Mouse (Mus musculus) layer of hippocampus, adult 2 months (tissue): ENCODE data around the gene Olfr78. TPM values are rescaled to one million over a fixed set of nuclear protein-coding genes. Genes with fewer than 3 reads are reported as not detected.

Experiments
- DNase-seq, 2 experiments: peaks; one replicate each; pipeline ENCODE4 v3.0.0; 2022; ENCODE audit warnings: low spot score in 2 of 2
- H3K27ac ChIP-seq: fragments of 200-600 bp; 2 replicates; pipeline ENCODE4 v1.8.1; 2022
- H3K4me3 ChIP-seq: fragments of 200-600 bp; 2 replicates; pipeline ENCODE4 v1.8.1; 2022; ENCODE audit warnings: mild to moderate bottlenecking
- CTCF ChIP-seq: fragments of 200-600 bp; conservative IDR thresholded peaks from 2 replicates; pipeline ENCODE4 v1.8.1; 2022; ENCODE audit warnings: antibody characterized with exemption, mild to moderate bottlenecking, moderate library complexity
- long read RNA-seq, 2 experiments: library from polyadenylated mRNA; stranded (forward); transcript quantifications; one replicate each; pipeline ENCODE4 v2.0.0; 2021; ENCODE audit warnings: borderline mapping rate in 2 of 2
- total RNA-seq, 2 experiments: library from RNA; stranded (reverse); gene quantifications; 2 replicates each; pipeline ENCODE4 v1.2.3; 2021

The Olfr78 gene
- under 1 TPM; 0.25 to 0.36 TPM for total RNA-seq
- long read RNA-seq, experiment 1, partial matches to known transcripts: 0 of 1 reads
- long read RNA-seq, experiment 1, other reads (novel, unspliced or antisense): 0 of 1 reads
- long read RNA-seq, experiment 2: 0 reads

- DNase-seq: no peak
- Histone ChIP-seq H3K4me3 (no peak within 1 kb of the TSS), H3K27ac (no peak within 1 kb of the TSS)
- no peak for TF ChIP-seq CTCF
Measured at GRCm38 (mm10) chr7:102759266-102759665, at the start of gene Olfr78, which contains the start of gene Olfr560. Gene Olfr78 (minus strand): TSS chr7:102759471. Gene Olfr560 (minus strand): TSS chr7:102759366.

GRCm38 (mm10) chr7:102803180-102803579 is 43.9 kb upstream of the Olfr78 start, which contains the start of gene Olfr564:
Gene Olfr564 (plus strand): TSS chr7:102803480.
- H3K4me3 ChIP-seq: no peak within 1 kb of the TSS
- no peak for TF ChIP-seq CTCF
- DNase-seq: no peak
- no peak within 1 kb of the TSS for H3K27ac ChIP-seq

GRCm38 (mm10) chr7:102770921-102771320 is 11.7 kb upstream of the Olfr78 start, which contains the start of gene Olfr561:
Gene Olfr561 (plus strand): TSS chr7:102771221.
- Histone ChIP-seq H3K4me3 (no peak within 1 kb of the TSS), H3K27ac (no peak within 1 kb of the TSS)
- DNase-seq: no peak
- TF ChIP-seq CTCF: no peak

- no peak for DNase-seq
- Histone ChIP-seq H3K4me3 (no peak overlapping the region), H3K27ac (no peak overlapping the region)
- peak; percentile 54 for TF ChIP-seq CTCF
Measured at GRCm38 (mm10) chr7:102752086-102752485, 7.2 kb downstream of the Olfr78 start.

- Histone ChIP-seq H3K27ac (no peak overlapping the region), H3K4me3 (no peak overlapping the region)
- DNase-seq: no peak
- TF ChIP-seq CTCF: no peak
Measured at GRCm38 (mm10) chr7:102737705-102738104, 21.6 kb downstream of the Olfr78 start.

- Histone ChIP-seq H3K27ac (no peak overlapping the region), H3K4me3 (no peak overlapping the region)
- DNase-seq: no peak
- no peak for TF ChIP-seq CTCF
Measured at GRCm38 (mm10) chr7:102733793-102734192, 25.5 kb downstream of the Olfr78 start.

GRCm38 (mm10) chr7:102727391-102727790 is 31.9 kb downstream of the Olfr78 start, which contains the start of gene Olfr559:
Gene Olfr559 (minus strand): TSS chr7:102727491.
- DNase-seq: no peak
- TF ChIP-seq CTCF: no peak
- Histone ChIP-seq H3K27ac (no peak within 1 kb of the TSS), H3K4me3 (no peak within 1 kb of the TSS)

GRCm38 (mm10) chr7:102718970-102719369 is 40.3 kb downstream of the Olfr78 start, which contains the start of gene Olfr33:
Gene Olfr33 (minus strand): TSS chr7:102719070.
- no peak within 1 kb of the TSS for H3K4me3 ChIP-seq
- no peak for TF ChIP-seq CTCF

GRCm38 (mm10) chr7:102701915-102702314 is 57.4 kb downstream of the Olfr78 start, which contains the start of gene Olfr558:
Gene Olfr558 (plus strand): TSS chr7:102702215.
- TF ChIP-seq CTCF: no peak
- H3K4me3 ChIP-seq: no peak within 1 kb of the TSS
- DNase-seq: no peak
- no peak within 1 kb of the TSS for H3K27ac ChIP-seq

More at GRCm38 (mm10) chr7:102718970-102719369, 40.3 kb downstream of the Olfr78 start, which contains the start of gene Olfr33:
- no peak within 1 kb of the TSS for H3K27ac ChIP-seq
- no peak for DNase-seq

GRCm38 (mm10) chr7:102698461-102698860 is 60.8 kb downstream of the Olfr78 start:
- no peak overlapping the region for H3K27ac ChIP-seq
- DNase-seq: no peak
- no peak for TF ChIP-seq CTCF
- H3K4me3 ChIP-seq: no peak overlapping the region

- TF ChIP-seq CTCF: peak; percentile 93
- no peak within 1 kb of the TSS for H3K27ac ChIP-seq
- peak in 1 of 2 experiments; percentile 29 for DNase-seq
- H3K4me3 ChIP-seq: no peak within 1 kb of the TSS
Measured at GRCm38 (mm10) chr7:102695358-102696125, 63.7 kb downstream of the Olfr78 start, which contains the start of gene Olfr557. Gene Olfr557 (plus strand): TSS chr7:102695910.

Other genes with a start within 250 kb of the Olfr78 start
- gene Olfr547, start 224.7 kb downstream of the Olfr78 start, total RNA-seq: not detected
- not detected for gene Olfr548-ps1, start 218.6 kb downstream of the Olfr78 start, total RNA-seq
- gene Olfr549, start 209.6 kb downstream of the Olfr78 start, total RNA-seq: not detected
- 1 to 10 TPM; 3.0 to 5.1 TPM for gene Trim21, start 194.0 kb downstream of the Olfr78 start, total RNA-seq
- gene Olfr550, start 188.0 kb downstream of the Olfr78 start, total RNA-seq: 1 to 10 TPM; 1.9 TPM
- gene Olfr551, start 167.6 kb downstream of the Olfr78 start, total RNA-seq: not detected
- under 1 TPM; 0.15 to 0.28 TPM for gene Olfr552, start 161.7 kb downstream of the Olfr78 start, total RNA-seq
- not detected for gene Olfr553, start 141.3 kb downstream of the Olfr78 start, total RNA-seq
- not detected for gene Olfr554, start 121.0 kb downstream of the Olfr78 start, total RNA-seq
- gene Olfr555, start 100.6 kb downstream of the Olfr78 start, total RNA-seq: not detected
- not detected for gene Olfr556, start 94.6 kb downstream of the Olfr78 start, total RNA-seq
- gene Trim68, start 72.1 kb downstream of the Olfr78 start, total RNA-seq: 1 to 10 TPM; 7.1 to 7.2 TPM
- not detected for gene Olfr557, start 63.6 kb downstream of the Olfr78 start, total RNA-seq
- under 1 TPM; 0.15 to 0.46 TPM for gene Olfr558, start 57.3 kb downstream of the Olfr78 start, total RNA-seq
- not detected for gene Olfr33, start 40.4 kb downstream of the Olfr78 start, total RNA-seq
- not detected for gene Olfr559, start 32.0 kb downstream of the Olfr78 start, total RNA-seq
- not detected for gene Olfr560, start 105 bp downstream of the Olfr78 start, total RNA-seq
- gene Olfr561, start 11.8 kb upstream of the Olfr78 start, total RNA-seq: not detected
- not detected for gene Olfr564, start 44.0 kb upstream of the Olfr78 start, total RNA-seq
- not detected for gene Olfr566, start 99.3 kb upstream of the Olfr78 start, total RNA-seq
- not detected for gene Olfr568, start 117.7 kb upstream of the Olfr78 start, total RNA-seq
- not detected for gene Olfr569, start 131.4 kb upstream of the Olfr78 start, total RNA-seq
- gene Olfr570, start 135.1 kb upstream of the Olfr78 start, total RNA-seq: not detected
- gene Olfr571, start 158.1 kb upstream of the Olfr78 start, total RNA-seq: not detected
- gene Olfr572, start 164.9 kb upstream of the Olfr78 start, total RNA-seq: not detected
- gene Olfr573-ps1, start 183.1 kb upstream of the Olfr78 start, total RNA-seq: not detected
- not detected for gene Olfr574, start 189.0 kb upstream of the Olfr78 start, total RNA-seq
- gene Olfr575, start 199.3 kb upstream of the Olfr78 start, total RNA-seq: not detected
- not detected for gene Olfr576, start 203.2 kb upstream of the Olfr78 start, total RNA-seq
- not detected for gene Olfr577, start 216.5 kb upstream of the Olfr78 start, total RNA-seq
- gene Olfr578, start 229.9 kb upstream of the Olfr78 start, total RNA-seq: not detected